Mouse (Mus musculus) olfactory bulb, adult 2 months (tissue): ENCODE measurements at regions not wholly inside any gene's neighbourhood (a gene's known extent, or its start where the extent isn't known, plus 50 kb on each side); places are given as distances from the start of the nearest gene placed in this dataset.

Experiments used
- CTCF ChIP-seq: fragments of 200-500 bp; IDR thresholded peaks from 2 replicates; pipeline ENCODE4 v1.5.1; 2012; ENCODE audit warnings: low read depth, mild to moderate bottlenecking, low read length, moderate library complexity; ENCODE audit not compliant: insufficient read depth
- POLR2A ChIP-seq: fragments of 200-500 bp; IDR thresholded peaks from 2 replicates; pipeline ENCODE4 v1.6.1; 2012; ENCODE audit warnings: mild to moderate bottlenecking, low read depth, low read length, moderate library complexity; ENCODE audit not compliant: insufficient read depth

GRCm38 (mm10) chr2:45787732-45788390, 670.7 kb upstream of the Zeb2 start:
- TF ChIP-seq POLR2A (no peak), CTCF (no peak)
